Mouse (Mus musculus) kidney, adult 2 months (tissue): Measurements from ENCODE around the gene Tlk2. TPM values are rescaled to one million over a fixed set of nuclear protein-coding genes. Genes with fewer than 3 reads are reported as not detected.

Experiments used
- DNase-seq: peaks from one replicate; pipeline ENCODE4 v3.0.0; 2021
- H3K27ac ChIP-seq: fragments of 200-500 bp; 2 replicates; pipeline ENCODE4 v1.5.1; 2012; ENCODE audit warnings: low read depth, low read length, control low read depth, inconsistent platforms; ENCODE audit not compliant: insufficient read depth
- H3K27me3 ChIP-seq: fragments of 200-500 bp; replicated peaks from 2 replicates; pipeline ENCODE4 v1.6.1; 2012; ENCODE audit warnings: mild to moderate bottlenecking, moderate library complexity, low read length, inconsistent platforms; ENCODE audit not compliant: control insufficient read depth, insufficient read depth
- H3K36me3 ChIP-seq: fragments of 200-500 bp; 2 replicates; pipeline ENCODE4 v1.6.1; 2012; ENCODE audit warnings: mild to moderate bottlenecking, moderate library complexity, low read length, inconsistent platforms; ENCODE audit not compliant: control insufficient read depth, insufficient read depth
- H3K4me1 ChIP-seq: fragments of 200-500 bp; 2 replicates; pipeline ENCODE4 v1.6.1; 2011; ENCODE audit warnings: low read length; ENCODE audit not compliant: control insufficient read depth, insufficient read depth
- H3K4me3 ChIP-seq: fragments of 200-500 bp; 2 replicates; pipeline ENCODE4 v1.5.1; 2011; ENCODE audit warnings: mild to moderate bottlenecking, low read depth, low read length, control low read depth; ENCODE audit not compliant: insufficient read depth
- CTCF ChIP-seq: fragments of 200-500 bp; conservative IDR thresholded peaks from 2 replicates; pipeline ENCODE4 v1.5.1; 2011; ENCODE audit warnings: low read depth, mild to moderate bottlenecking, control low read depth, low read length, moderate library complexity, mixed read lengths; ENCODE audit not compliant: insufficient read depth, insufficient read length
- POLR2A ChIP-seq: fragments of 200-500 bp; IDR thresholded peaks from one replicate; pipeline ENCODE4 v1.6.1; 2011; ENCODE audit warnings: low read depth, low read length, control low read depth
- WGBS: fragments of 180-500 bp; shearing (Covaris S2); methylation state at CpG from one replicate; pipeline ENCODE4 v1.1.7; 2018; 5-methylcytosine and 5-hydroxymethylcytosine counted together
- polyA plus RNA-seq: library from polyadenylated mRNA; depleted of rRNA; stranded (reverse); fragments of >200 nt; gene quantifications from 2 replicates; pipeline ENCODE4 v1.2.3, GENCODE M21; 2012

The Tlk2 gene
- polyA plus RNA-seq, 1 experiment: 15.4 TPM

- no peak for TF ChIP-seq CTCF
- TF ChIP-seq POLR2A: no peak
- Histone ChIP-seq H3K27ac (no peak overlapping the region), H3K4me3 (no peak overlapping the region), H3K36me3 (peaks cover 3% of the 10 kb centered on the region), H3K27me3 (no peaks in the 10 kb centered on the region), H3K4me1 (no peaks in the 10 kb centered on the region)
- WGBS: 75% methylated on average over 2 of the region's 2 CpGs
- no peak for DNase-seq
Measured at GRCm38 (mm10) chr11:105217771-105218170, 39.2 kb downstream of the Tlk2 start.

GRCm38 (mm10) chr11:105234501-105234900, 55.9 kb downstream of the Tlk2 start:
- Histone ChIP-seq H3K36me3 (no peaks in the 10 kb centered on the region), H3K27ac (no peak overlapping the region), H3K4me1 (no peaks in the 10 kb centered on the region), H3K4me3 (no peak overlapping the region), H3K27me3 (no peaks in the 10 kb centered on the region)
- peak; percentile 52 for DNase-seq
- WGBS: 37% methylated on average over 2 of the region's 2 CpGs
- TF ChIP-seq CTCF: no peak
- no peak for TF ChIP-seq POLR2A

DNA sequence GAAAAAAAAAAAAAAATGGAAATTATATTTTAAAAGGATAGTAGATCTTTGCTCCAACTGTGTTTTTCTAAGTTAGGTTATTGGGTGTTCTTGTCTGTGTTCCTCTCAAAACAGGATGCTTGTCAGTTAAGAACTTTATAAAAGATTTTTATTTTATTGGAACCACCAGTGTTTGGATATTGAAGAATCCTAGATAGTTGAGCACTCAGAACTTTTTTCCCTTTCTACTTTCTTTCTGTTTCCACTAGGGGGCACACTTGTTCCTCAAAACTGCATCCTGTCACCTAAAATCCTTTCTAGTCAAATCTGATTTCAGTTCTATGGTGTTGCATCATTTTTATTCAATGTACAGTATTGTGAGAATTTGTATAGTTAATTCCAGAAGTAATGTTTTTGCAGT, 62.4 kb downstream of the Tlk2 start:
- peak; percentile 35 for DNase-seq
- Histone ChIP-seq H3K4me3 (no peak overlapping the region), H3K4me1 (no peaks in the 10 kb centered on the region), H3K27ac (no peak overlapping the region), H3K36me3 (peaks cover 7% of the 10 kb centered on the region), H3K27me3 (no peaks in the 10 kb centered on the region)
- TF ChIP-seq POLR2A: no peak
- no peak for TF ChIP-seq CTCF

- no peak for TF ChIP-seq POLR2A
- no peak for TF ChIP-seq CTCF
- Histone ChIP-seq H3K27ac (no peak overlapping the region), H3K27me3 (no peaks in the 10 kb centered on the region), H3K36me3 (peaks cover 14% of the 10 kb centered on the region), H3K4me1 (no peaks in the 10 kb centered on the region), H3K4me3 (no peak overlapping the region)
- no peak for DNase-seq
- 86% methylated on average over 1 of the region's 1 CpGs for WGBS
Measured at GRCm38 (mm10) chr11:105246369-105246768, 67.8 kb downstream of the Tlk2 start.

DNA sequence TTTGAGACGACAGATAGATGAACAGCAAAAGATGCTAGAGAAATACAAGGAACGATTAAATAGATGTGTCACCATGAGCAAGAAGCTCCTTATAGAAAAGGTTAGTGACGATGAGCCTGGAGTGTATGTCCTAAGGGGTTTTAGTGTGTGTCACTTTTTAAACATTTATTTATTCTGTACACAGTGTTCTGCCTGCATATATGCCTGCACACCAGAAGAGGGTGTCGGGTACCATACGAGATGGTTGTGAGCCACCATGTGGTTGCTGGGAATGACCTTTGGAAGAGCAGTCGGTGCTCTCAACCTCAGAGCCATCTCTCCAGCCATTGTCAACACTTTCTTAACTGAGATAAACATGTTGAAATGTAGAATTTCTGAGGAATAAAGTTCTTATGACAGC, 68.2 kb downstream of the Tlk2 start:
- Histone ChIP-seq H3K27ac (no peak overlapping the region), H3K27me3 (no peaks in the 10 kb centered on the region), H3K36me3 (peaks cover 15% of the 10 kb centered on the region), H3K4me1 (no peaks in the 10 kb centered on the region), H3K4me3 (no peak overlapping the region)
- no peak for TF ChIP-seq CTCF
- TF ChIP-seq POLR2A: no peak
- no peak for DNase-seq
- 83% methylated on average over 6 of the region's 6 CpGs for WGBS

DNA sequence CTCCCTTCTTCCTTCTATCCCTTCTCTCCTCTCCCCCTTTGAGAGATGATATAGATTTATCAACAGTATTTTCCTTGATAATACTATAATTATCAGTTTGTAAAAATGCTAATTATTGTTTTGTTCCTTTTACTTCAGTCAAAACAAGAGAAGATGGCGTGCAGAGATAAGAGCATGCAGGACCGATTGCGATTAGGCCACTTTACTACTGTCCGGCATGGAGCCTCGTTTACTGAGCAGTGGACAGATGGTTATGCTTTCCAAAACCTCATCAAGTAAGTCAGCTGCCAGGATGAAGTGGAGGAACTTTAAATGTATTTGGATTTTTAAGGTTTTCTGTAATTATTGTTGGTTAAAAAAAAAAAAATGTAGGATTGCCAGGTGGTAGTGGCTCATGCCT, 68.7 kb downstream of the Tlk2 start:
- no peak for DNase-seq
- 93% methylated on average over 5 of the region's 5 CpGs for WGBS
- TF ChIP-seq CTCF (no peak), POLR2A (no peak)
- H3K36me3 ChIP-seq: peaks cover 14% of the 10 kb centered on the region
- H3K4me3 ChIP-seq: no peak overlapping the region
- no peak overlapping the region for H3K27ac ChIP-seq
- no peaks in the 10 kb centered on the region for H3K27me3 ChIP-seq
- H3K4me1 ChIP-seq: no peaks in the 10 kb centered on the region

GRCm38 (mm10) chr11:105259733-105260132, 81.1 kb downstream of the Tlk2 start:
- Histone ChIP-seq H3K4me1 (0 out of 2 replicates have a peak, but pooled peaks cover 3% of the 10 kb centered on the region), H3K27me3 (no peaks in the 10 kb centered on the region), H3K27ac (no peak overlapping the region), H3K4me3 (no peak overlapping the region), H3K36me3 (peaks cover 10% of the 10 kb centered on the region)
- 72% methylated on average over 3 of the region's 3 CpGs for WGBS
- DNase-seq: no peak
- no peak for TF ChIP-seq POLR2A
- no peak for TF ChIP-seq CTCF

- Histone ChIP-seq H3K4me1 (0 out of 2 replicates have a peak, but pooled peaks cover 3% of the 10 kb centered on the region), H3K27me3 (no peaks in the 10 kb centered on the region), H3K27ac (no peak overlapping the region), H3K4me3 (no peak overlapping the region), H3K36me3 (peaks cover 7% of the 10 kb centered on the region)
- no peak for DNase-seq
- TF ChIP-seq POLR2A (no peak), CTCF (no peak)
- 76% methylated on average over 5 of the region's 5 CpGs for WGBS
Measured at GRCm38 (mm10) chr11:105261116-105261515, 82.5 kb downstream of the Tlk2 start.
